Mouse (Mus musculus): ENCODE results near the gene Maea. TPM values are rescaled to one million over a fixed set of nuclear protein-coding genes. Genes with fewer than 3 reads are reported as not detected.

The Maea gene
- polyA plus RNA-seq, 1 experiment from 2014 or later, result 122 TPM

DNA sequence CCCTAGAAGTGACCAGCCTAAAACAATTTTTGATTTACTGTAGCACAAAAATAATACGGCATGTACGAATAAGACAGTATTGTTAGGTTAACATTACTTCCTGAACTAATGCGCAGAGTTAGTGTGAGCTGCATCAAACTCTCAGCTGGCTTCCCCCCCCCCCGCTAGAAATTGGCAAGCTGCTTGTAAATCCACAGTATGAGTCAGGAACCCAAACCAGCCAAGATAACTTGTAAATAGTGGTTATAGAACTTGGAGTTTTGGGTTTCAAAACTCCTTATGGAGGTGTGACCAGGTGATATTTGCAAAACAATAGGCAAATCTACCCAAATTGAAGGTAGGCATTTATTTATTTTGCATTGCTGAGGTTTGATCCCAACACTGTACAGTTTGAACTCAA is 14.4 kb downstream of the Maea start:
- Histone ChIP-seq H3K27ac (ENCODE audit: low read depth, low read length) (no peak overlapping the region), H3K27me3 (replicated peaks; ENCODE audit: control insufficient read depth, insufficient read depth, low read length) (no peaks in the 10 kb centered on the region), H3K4me3 (ENCODE audit: low read depth, low read length) (no peak overlapping the region), H3K9me3 (replicated peaks; ENCODE audit: control insufficient read depth, low read length) (no peaks in the 10 kb centered on the region), H3K4me2 (ENCODE audit: low read length) (no peak overlapping the region), H3K36me3 (ENCODE audit: control insufficient read depth, insufficient read depth, low read length) (no peaks in the 10 kb centered on the region), H3K4me1 (ENCODE audit: control insufficient read depth, insufficient read depth, low read length) (no peaks in the 10 kb centered on the region), H3K9ac (ENCODE audit: low read length) (no peak overlapping the region)
- no peak for DNase-seq (ENCODE audit: low spot score)
- no peak for ATAC-seq
- WGBS, result 74% methylated on average over 4 of the region's 4 CpGs

DNA sequence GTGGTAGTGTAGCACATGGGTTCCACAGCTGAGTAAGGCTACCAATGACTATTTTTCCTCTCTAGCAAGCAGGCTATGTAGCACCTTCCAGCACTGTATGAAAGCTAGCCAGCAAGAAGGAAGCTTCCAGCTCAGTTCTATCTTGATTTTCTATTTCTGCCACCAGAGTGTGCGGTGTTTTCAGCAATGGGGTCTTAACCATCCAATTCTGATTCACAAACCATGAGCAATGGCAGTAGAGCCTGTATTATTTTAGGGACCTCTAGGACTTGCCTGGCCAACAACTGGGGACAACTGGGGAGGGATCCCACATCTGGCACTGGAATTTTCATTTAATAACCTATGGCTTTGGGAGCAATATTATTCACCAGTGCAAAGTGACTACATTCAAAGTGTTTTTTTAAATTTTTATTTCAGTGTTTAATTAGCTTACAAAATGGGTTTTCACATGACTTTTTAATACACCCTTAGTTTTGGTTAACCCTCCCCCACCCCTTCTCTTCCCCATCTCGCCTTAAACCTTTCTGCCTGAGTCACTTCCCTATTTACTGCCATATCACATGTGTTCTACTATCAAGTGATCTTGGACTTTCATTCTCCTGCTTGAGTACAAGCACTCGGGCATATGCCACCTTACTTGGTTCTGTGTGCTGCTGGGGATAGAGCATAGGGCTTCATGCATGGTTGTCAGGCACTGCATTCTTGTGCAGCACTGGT is 16.4 kb downstream of the Maea start:
- Histone ChIP-seq H3K36me3 (ENCODE audit: control insufficient read depth, insufficient read depth, low read length) (no peaks in the 10 kb centered on the region), H3K4me1 (ENCODE audit: control insufficient read depth, insufficient read depth, low read length) (no peaks in the 10 kb centered on the region), H3K9me3 (replicated peaks; ENCODE audit: control insufficient read depth, low read length) (no peaks in the 10 kb centered on the region), H3K9ac (ENCODE audit: low read length) (no peak overlapping the region), H3K4me2 (ENCODE audit: low read length) (no peak overlapping the region), H3K27me3 (replicated peaks; ENCODE audit: control insufficient read depth, insufficient read depth, low read length) (no peaks in the 10 kb centered on the region), H3K27ac (ENCODE audit: low read depth, low read length) (no peak overlapping the region), H3K4me3 (ENCODE audit: low read depth, low read length) (no peak overlapping the region)
- DNase-seq (ENCODE audit: low spot score) (no peak), ATAC-seq (no peak)
- 93% methylated on average over 3 of the region's 3 CpGs for WGBS

DNA sequence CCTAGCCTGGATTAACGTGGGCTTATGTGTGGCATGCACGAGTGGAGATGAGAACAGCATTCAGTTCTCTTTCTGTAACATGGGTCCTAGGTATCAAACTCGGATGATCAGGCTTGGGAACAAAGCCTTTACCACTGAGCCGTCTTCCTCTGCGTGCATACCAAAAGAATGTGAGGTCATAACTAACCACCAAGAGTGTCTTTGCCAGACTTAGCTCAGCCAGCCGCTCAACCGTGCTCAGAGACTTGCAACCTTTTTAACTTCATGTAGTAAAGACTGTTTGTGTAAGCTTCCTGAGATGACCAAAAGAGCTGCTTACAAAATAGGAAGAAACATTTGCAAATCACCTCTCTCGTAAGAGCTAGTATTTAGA is 16.9 kb downstream of the Maea start:
- Histone ChIP-seq H3K36me3 (ENCODE audit: control insufficient read depth, insufficient read depth, low read length) (no peaks in the 10 kb centered on the region), H3K27ac (ENCODE audit: low read depth, low read length) (no peak overlapping the region), H3K9me3 (replicated peaks; ENCODE audit: control insufficient read depth, low read length) (no peaks in the 10 kb centered on the region), H3K27me3 (replicated peaks; ENCODE audit: control insufficient read depth, insufficient read depth, low read length) (no peaks in the 10 kb centered on the region), H3K4me1 (ENCODE audit: control insufficient read depth, insufficient read depth, low read length) (no peaks in the 10 kb centered on the region), H3K4me2 (ENCODE audit: low read length) (no peak overlapping the region), H3K9ac (ENCODE audit: low read length) (no peak overlapping the region), H3K4me3 (ENCODE audit: low read depth, low read length) (no peak overlapping the region)
- DNase-seq (ENCODE audit: low spot score) (no peak), ATAC-seq (no peak)
- 79% methylated on average over 8 of the region's 8 CpGs for WGBS

DNA sequence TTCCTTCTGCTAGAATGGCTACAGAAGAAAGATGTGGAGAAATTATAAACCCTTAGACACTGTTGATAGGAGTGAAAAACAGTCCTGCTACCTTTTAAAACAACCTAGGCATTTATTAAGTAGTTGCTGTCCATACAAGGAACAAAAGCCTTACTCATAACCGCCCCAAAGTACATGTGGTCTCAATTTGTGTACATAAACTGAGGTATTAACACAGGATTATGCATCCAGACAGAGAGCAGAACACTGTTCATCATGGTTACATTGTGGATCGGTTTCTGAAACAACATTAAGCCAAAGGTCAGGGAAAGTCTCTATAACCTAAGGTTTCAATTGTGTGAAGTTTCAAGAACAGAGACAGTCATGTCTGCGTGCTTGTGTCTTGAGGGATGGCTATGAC is 17.7 kb downstream of the Maea start:
- Histone ChIP-seq H3K27ac (ENCODE audit: low read depth, low read length) (no peak overlapping the region), H3K4me3 (ENCODE audit: low read depth, low read length) (no peak overlapping the region), H3K27me3 (replicated peaks; ENCODE audit: control insufficient read depth, insufficient read depth, low read length) (no peaks in the 10 kb centered on the region), H3K4me1 (ENCODE audit: control insufficient read depth, insufficient read depth, low read length) (no peaks in the 10 kb centered on the region), H3K9me3 (replicated peaks; ENCODE audit: control insufficient read depth, low read length) (no peaks in the 10 kb centered on the region), H3K9ac (ENCODE audit: low read length) (no peak overlapping the region), H3K36me3 (ENCODE audit: control insufficient read depth, insufficient read depth, low read length) (no peaks in the 10 kb centered on the region), H3K4me2 (ENCODE audit: low read length) (no peak overlapping the region)
- DNase-seq (ENCODE audit: low spot score) (no peak), ATAC-seq (no peak)
- WGBS, result 90% methylated on average over 3 of the region's 3 CpGs

DNA sequence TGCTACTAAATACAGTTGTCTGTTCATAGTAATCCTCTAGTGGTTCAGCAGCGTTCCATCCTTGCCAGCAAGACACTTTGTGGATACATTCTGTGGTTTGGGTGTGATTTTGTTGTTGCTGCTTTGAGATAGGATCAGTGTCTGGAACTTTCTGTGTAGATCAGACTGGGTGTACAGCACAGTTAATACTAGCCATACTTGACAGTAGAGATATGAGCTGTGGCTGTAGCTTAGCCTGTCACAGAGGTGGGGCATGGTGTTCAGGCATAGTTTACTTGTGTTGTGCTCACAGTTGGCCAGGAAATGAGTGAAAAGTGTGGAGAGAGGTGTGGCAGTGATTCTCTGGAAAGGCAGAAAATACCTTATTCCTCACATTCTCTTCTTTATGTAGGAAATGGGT is 22.2 kb downstream of the Maea start:
- no peak overlapping the region for H3K9ac ChIP-seq (ENCODE audit: low read length)
- no peaks in the 10 kb centered on the region for H3K27me3 ChIP-seq (replicated peaks; ENCODE audit: control insufficient read depth, insufficient read depth, low read length)
- H3K9me3 ChIP-seq (replicated peaks; ENCODE audit: control insufficient read depth, low read length), result no peaks in the 10 kb centered on the region
- no peak overlapping the region for H3K27ac ChIP-seq (ENCODE audit: low read depth, low read length)
- DNase-seq (ENCODE audit: low spot score), result no peak
- H3K4me2 ChIP-seq (ENCODE audit: low read length), result no peak overlapping the region
- no peak overlapping the region for H3K4me3 ChIP-seq (ENCODE audit: low read depth, low read length)
- no peak for ATAC-seq
- H3K4me1 ChIP-seq (ENCODE audit: control insufficient read depth, insufficient read depth, low read length), result no peaks in the 10 kb centered on the region
- H3K36me3 ChIP-seq (ENCODE audit: control insufficient read depth, insufficient read depth, low read length), result peaks cover 34% of the 10 kb centered on the region
- 93% methylated on average over 1 of the region's 1 CpGs for WGBS

DNA sequence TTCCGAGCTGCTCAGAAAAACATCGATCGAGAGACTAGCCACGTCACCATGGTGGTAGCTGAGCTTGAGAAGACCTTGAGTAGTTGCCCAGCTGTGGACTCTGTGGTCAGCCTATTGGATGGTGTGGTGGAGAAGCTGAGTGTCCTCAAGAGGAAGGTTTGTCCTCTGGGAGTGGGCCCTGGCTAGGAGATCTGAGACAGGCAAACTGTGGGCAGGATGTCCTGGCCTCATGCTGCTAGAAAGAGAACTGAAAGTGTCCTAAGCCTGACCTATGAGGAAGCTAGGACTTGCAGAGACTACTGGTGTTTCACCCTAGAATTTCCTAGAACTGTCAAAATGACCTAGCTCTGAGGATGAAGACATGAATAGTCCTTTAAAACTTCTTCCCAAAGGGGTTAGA is 23.2 kb downstream of the Maea start:
- 98% methylated on average over 4 of the region's 4 CpGs for WGBS
- Histone ChIP-seq H3K4me2 (ENCODE audit: low read length) (no peak overlapping the region), H3K9me3 (replicated peaks; ENCODE audit: control insufficient read depth, low read length) (no peaks in the 10 kb centered on the region), H3K4me1 (ENCODE audit: control insufficient read depth, insufficient read depth, low read length) (no peaks in the 10 kb centered on the region), H3K9ac (ENCODE audit: low read length) (no peak overlapping the region), H3K36me3 (ENCODE audit: control insufficient read depth, insufficient read depth, low read length) (peaks cover 44% of the 10 kb centered on the region), H3K27me3 (replicated peaks; ENCODE audit: control insufficient read depth, insufficient read depth, low read length) (no peaks in the 10 kb centered on the region), H3K4me3 (ENCODE audit: low read depth, low read length) (no peak overlapping the region), H3K27ac (ENCODE audit: low read depth, low read length) (no peak overlapping the region)
- DNase-seq (ENCODE audit: low spot score), result no peak
- ATAC-seq, result no peak

DNA sequence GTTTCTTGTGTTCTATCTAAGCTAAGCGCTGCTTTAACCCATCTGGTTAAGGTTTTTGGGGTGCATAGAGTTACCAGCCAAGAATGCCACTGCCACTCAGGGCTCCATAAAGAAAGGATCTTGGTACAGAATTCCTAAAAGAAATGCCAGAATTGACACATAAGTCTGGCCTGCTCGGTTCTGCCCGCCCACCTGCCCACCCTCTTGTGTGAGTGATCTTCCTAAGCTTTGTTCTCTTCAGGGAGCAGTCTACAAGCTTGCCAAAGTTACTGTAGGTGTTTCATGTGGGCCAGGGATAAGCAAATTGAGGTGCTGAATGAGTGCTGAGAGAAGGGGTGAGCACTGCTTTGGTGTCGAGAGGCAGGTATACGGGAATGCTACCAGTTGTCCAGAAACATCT is 28.0 kb downstream of the Maea start:
- Histone ChIP-seq H3K9me3 (replicated peaks; ENCODE audit: control insufficient read depth, low read length) (no peaks in the 10 kb centered on the region), H3K36me3 (ENCODE audit: control insufficient read depth, insufficient read depth, low read length) (peaks cover 92% of the 10 kb centered on the region), H3K4me3 (ENCODE audit: low read depth, low read length) (no peak overlapping the region), H3K4me2 (ENCODE audit: low read length) (no peak overlapping the region), H3K27ac (ENCODE audit: low read depth, low read length) (no peak overlapping the region), H3K27me3 (replicated peaks; ENCODE audit: control insufficient read depth, insufficient read depth, low read length) (no peaks in the 10 kb centered on the region), H3K4me1 (ENCODE audit: control insufficient read depth, insufficient read depth, low read length) (no peaks in the 10 kb centered on the region), H3K9ac (ENCODE audit: low read length) (no peak overlapping the region)
- DNase-seq (ENCODE audit: low spot score) (no peak), ATAC-seq (no peak)
- 93% methylated on average over 5 of the region's 5 CpGs for WGBS

DNA sequence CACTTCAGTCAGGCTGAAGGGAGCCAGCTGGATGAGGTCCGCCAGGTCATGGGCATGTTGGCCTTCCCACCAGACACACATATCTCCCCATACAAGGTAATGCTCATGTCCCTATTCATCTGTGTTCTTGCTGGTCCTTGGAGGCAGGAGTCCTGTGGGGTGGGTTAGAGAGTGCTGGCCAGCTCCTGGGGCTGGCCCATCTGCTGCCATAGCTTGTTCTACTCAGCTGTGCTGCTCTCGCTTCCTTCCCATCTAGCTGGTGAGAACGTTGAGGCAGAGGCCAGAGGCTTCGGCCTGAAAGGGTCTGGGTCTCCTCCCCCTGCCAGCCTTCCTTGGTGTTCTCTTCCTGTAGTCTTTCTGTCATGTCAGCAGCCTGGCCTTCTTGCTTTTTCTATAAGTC is 33.3 kb downstream of the Maea start:
- WGBS, result 89% methylated on average over 4 of the region's 4 CpGs
- Histone ChIP-seq H3K9me3 (replicated peaks; ENCODE audit: control insufficient read depth, low read length) (no peaks in the 10 kb centered on the region), H3K4me3 (ENCODE audit: low read depth, low read length) (no peak overlapping the region), H3K36me3 (ENCODE audit: control insufficient read depth, insufficient read depth, low read length) (peaks cover 99% of the 10 kb centered on the region), H3K27me3 (replicated peaks; ENCODE audit: control insufficient read depth, insufficient read depth, low read length) (no peaks in the 10 kb centered on the region), H3K4me2 (ENCODE audit: low read length) (no peak overlapping the region), H3K9ac (ENCODE audit: low read length) (no peak overlapping the region), H3K27ac (ENCODE audit: low read depth, low read length) (no peak overlapping the region), H3K4me1 (ENCODE audit: control insufficient read depth, insufficient read depth, low read length) (no peaks in the 10 kb centered on the region)
- ATAC-seq (no peak), DNase-seq (ENCODE audit: low spot score) (no peak)

DNA sequence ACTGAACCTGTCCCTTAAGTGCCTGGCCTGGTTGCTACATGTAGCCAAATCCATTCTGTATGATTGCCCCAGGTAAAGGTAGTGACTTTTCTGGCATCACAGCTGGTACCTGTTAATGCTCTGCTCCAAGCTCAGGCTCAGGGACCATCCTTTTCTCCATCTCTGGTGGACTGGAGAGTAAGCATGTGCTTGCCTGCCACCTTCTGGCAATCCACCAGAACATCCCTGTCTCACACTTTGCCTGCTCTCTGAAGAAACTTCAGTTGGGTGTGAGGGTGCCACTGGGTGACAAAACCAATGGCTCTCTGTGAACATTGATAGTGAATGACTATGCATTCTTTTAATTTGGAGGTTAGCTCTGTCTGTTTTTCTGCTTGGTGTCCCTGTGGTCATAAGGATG is 35.8 kb downstream of the Maea start:
- H3K9ac ChIP-seq (ENCODE audit: low read length), result no peak overlapping the region
- DNase-seq (ENCODE audit: low spot score) (peak; percentile 30), ATAC-seq (no peak)
- H3K36me3 ChIP-seq (ENCODE audit: control insufficient read depth, insufficient read depth, low read length), result peaks cover 79% of the 10 kb centered on the region
- H3K27ac ChIP-seq (ENCODE audit: low read depth, low read length), result no peak overlapping the region
- no peaks in the 10 kb centered on the region for H3K27me3 ChIP-seq (replicated peaks; ENCODE audit: control insufficient read depth, insufficient read depth, low read length)
- no peaks in the 10 kb centered on the region for H3K9me3 ChIP-seq (replicated peaks; ENCODE audit: control insufficient read depth, low read length)
- no peak overlapping the region for H3K4me3 ChIP-seq (ENCODE audit: low read depth, low read length)
- H3K4me1 ChIP-seq (ENCODE audit: control insufficient read depth, insufficient read depth, low read length), result no peaks in the 10 kb centered on the region
- H3K4me2 ChIP-seq (ENCODE audit: low read length), result no peak overlapping the region
